11 mouse cellular contexts compared by ENCODE assay signal in the genomic region with DNA sequence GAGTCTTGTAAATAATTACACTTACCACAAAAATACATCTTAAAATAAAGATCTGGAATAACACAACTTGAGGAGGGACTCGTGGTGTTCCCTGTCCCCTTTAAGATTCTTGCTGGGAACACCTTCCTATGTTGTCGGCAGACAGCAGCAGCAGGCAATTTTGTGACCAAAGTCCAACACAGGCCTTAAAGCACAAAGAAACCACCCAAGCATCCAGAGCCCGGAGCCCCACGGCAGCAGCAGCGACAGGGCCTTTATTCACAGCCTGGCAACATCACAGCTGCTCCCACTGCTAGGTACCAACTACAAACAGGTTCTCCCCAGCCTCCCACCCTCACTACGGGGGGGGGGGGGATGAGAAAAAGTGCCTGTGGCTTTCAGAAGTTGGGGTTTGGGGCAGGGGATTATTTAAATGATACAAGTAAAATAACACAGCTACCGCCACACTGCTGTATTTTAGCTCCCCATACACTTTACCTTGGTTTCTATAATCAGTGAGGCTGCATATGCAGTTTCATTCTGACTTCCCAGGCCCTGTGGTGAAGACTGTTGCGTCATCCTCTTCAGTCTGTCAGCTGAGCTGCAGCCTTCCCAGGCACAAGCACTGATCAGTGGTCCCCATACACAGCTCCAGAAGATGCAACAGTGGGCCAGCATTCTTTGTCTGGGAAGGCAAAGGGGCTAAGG. TPM values are rescaled to one million over a fixed set of nuclear protein-coding genes. Genes with fewer than 3 reads are reported as not detected.
DNase-seq lines count a peak whose midpoint lies in the region; ATAC-seq and TF ChIP-seq lines count a peak whose summit lies in the region.
"Had no signal": no experiment of that assay in that cellular context is flagged by ENCODE, and none has a peak within 500 bp of the region (broad histone marks: within the 10 kb centered on the region; RNA-seq: fewer than 3 reads in every experiment).

No protein-coding gene starts in this region.

- WGBS in forebrain, embryonic 10.5 days, result 31% methylated on average over 8 of the region's 8 CpGs
- 21% methylated on average over 8 of the region's 8 CpGs for WGBS in forebrain, embryonic 16.5 days
- 57% methylated on average over 8 of the region's 8 CpGs for WGBS in kidney, embryonic 16.5 days
- 31% methylated on average over 8 of the region's 8 CpGs for WGBS in hindbrain, embryonic 15.5 days

- TF ChIP-seq POLR2A in myocyte (IDR thresholded peaks at IDR 0.05; ENCODE audit: insufficient read length, low read depth), result no peak

- no peak overlapping the region for H3ac ChIP-seq in myocyte (ENCODE audit: control insufficient read depth, insufficient read length)

- H3K4me3 ChIP-seq in forebrain, embryonic 10.5 days, result no peak overlapping the region
- no peak overlapping the region for H3K4me3 ChIP-seq in forebrain, embryonic 16.5 days (replicated peaks; ENCODE audit: low read length)
- H3K4me3 ChIP-seq in kidney, embryonic 16.5 days (ENCODE audit: low read length), result no peak overlapping the region
- H3K4me3 ChIP-seq in hindbrain, embryonic 15.5 days, result no peak overlapping the region
- no peak overlapping the region for H3K4me3 ChIP-seq in myocyte

- H3K27me3 ChIP-seq in forebrain, embryonic 10.5 days (ENCODE audit: poor library complexity, severe bottlenecking), result peaks cover 58% of the 10 kb centered on the region
- no peaks in the 10 kb centered on the region for H3K27me3 ChIP-seq in forebrain, embryonic 16.5 days (replicated peaks; ENCODE audit: control insufficient read depth, insufficient read depth, low read length)
- 0 out of 2 replicates have a peak, but pooled peaks cover 10% of the 10 kb centered on the region for H3K27me3 ChIP-seq in kidney, embryonic 16.5 days (ENCODE audit: insufficient read depth, low read length)
- peaks cover 20% of the 10 kb centered on the region for H3K27me3 ChIP-seq in hindbrain, embryonic 15.5 days
- H3K27me3 ChIP-seq in myocyte (ENCODE audit: control insufficient read depth, insufficient read depth, insufficient read length), result peaks cover 26% of the 10 kb centered on the region

- no peaks in the 10 kb centered on the region for H3K36me3 ChIP-seq in forebrain, embryonic 10.5 days (replicated peaks)
- no peaks in the 10 kb centered on the region for H3K36me3 ChIP-seq in forebrain, embryonic 16.5 days (ENCODE audit: control insufficient read depth, insufficient read depth)
- H3K36me3 ChIP-seq in kidney, embryonic 16.5 days (ENCODE audit: insufficient read depth, low read length), result no peaks in the 10 kb centered on the region
- no peaks in the 10 kb centered on the region for H3K36me3 ChIP-seq in hindbrain, embryonic 15.5 days
- H3K36me3 ChIP-seq in myocyte (ENCODE audit: control insufficient read depth, insufficient read depth), result no peaks in the 10 kb centered on the region

- H3K79me2 ChIP-seq in myocyte (ENCODE audit: control insufficient read depth, insufficient read depth), result no peaks in the 10 kb centered on the region

- no peak overlapping the region for H3K4me2 ChIP-seq in forebrain, embryonic 16.5 days (ENCODE audit: low read length)
- no peak overlapping the region for H3K4me2 ChIP-seq in kidney, embryonic 16.5 days (replicated peaks; ENCODE audit: low read depth, low read length)
- H3K4me2 ChIP-seq in hindbrain, embryonic 15.5 days, result no peak overlapping the region
- H3K4me2 ChIP-seq in myocyte (ENCODE audit: low read depth), result peak overlapping the region; percentile 52

- H3K9ac ChIP-seq in forebrain, embryonic 16.5 days (replicated peaks; ENCODE audit: low read depth, low read length), result no peak overlapping the region
- H3K9ac ChIP-seq in kidney, embryonic 16.5 days (replicated peaks; ENCODE audit: low read length), result no peak overlapping the region
- no peak overlapping the region for H3K9ac ChIP-seq in hindbrain, embryonic 15.5 days
- H3K9ac ChIP-seq: liver, postnatal 0 days had no signal

- H3K27ac ChIP-seq in forebrain, embryonic 10.5 days, result peak overlapping the region; percentile 66
- no peak overlapping the region for H3K27ac ChIP-seq in forebrain, embryonic 16.5 days (ENCODE audit: low read length)
- no peak overlapping the region for H3K27ac ChIP-seq in kidney, embryonic 16.5 days (ENCODE audit: low read length)
- H3K27ac ChIP-seq in hindbrain, embryonic 15.5 days (replicated peaks), result no peak overlapping the region

- peaks cover 34% of the 10 kb centered on the region for H3K4me1 ChIP-seq in forebrain, embryonic 10.5 days
- no peaks in the 10 kb centered on the region for H3K4me1 ChIP-seq in forebrain, embryonic 16.5 days (replicated peaks; ENCODE audit: control insufficient read depth, insufficient read depth, low read length)
- H3K4me1 ChIP-seq in kidney, embryonic 16.5 days (ENCODE audit: insufficient read depth, low read length), result no peaks in the 10 kb centered on the region
- H3K4me1 ChIP-seq in hindbrain, embryonic 15.5 days (replicated peaks), result no peaks in the 10 kb centered on the region

- ATAC-seq in forebrain, embryonic 16.5 days, result no peak; the same call in 1 of the 2 replicates
- no peak for ATAC-seq in kidney, embryonic 16.5 days (ENCODE audit: low FRiP score, low TSS enrichment)
- ATAC-seq in hindbrain, embryonic 15.5 days (ENCODE audit: low FRiP score, low read depth), result 0 out of 2 replicates have a peak, but pooled peaks have one; percentile 28
- ATAC-seq: liver, postnatal 0 days had no signal

- DNase-seq in forebrain, embryonic 10.5 days (ENCODE audit: extremely low spot score, low spot score), result no peak
- peak; percentile 40 to 47 for DNase-seq in kidney, postnatal 36 days
- DNase-seq in left cerebral cortex, adult 9 months (ENCODE audit: low spot score in 2 of 2), result no peak
- DNase-seq in thymus, postnatal 14 days, result no peak
- DNase-seq: left cerebral cortex, postnatal 4 days; liver, postnatal 0 days had no signal

- H3K9me3 ChIP-seq in forebrain, embryonic 10.5 days, result no peaks in the 10 kb centered on the region
- no peaks in the 10 kb centered on the region for H3K9me3 ChIP-seq in forebrain, embryonic 16.5 days (ENCODE audit: control insufficient read depth, low read length)
- no peaks in the 10 kb centered on the region for H3K9me3 ChIP-seq in kidney, embryonic 16.5 days (ENCODE audit: low read length)
- no peaks in the 10 kb centered on the region for H3K9me3 ChIP-seq in hindbrain, embryonic 15.5 days

TF ChIP-seq in myocyte, 11 proteins besides CTCF, POLR2A, EP300 and RAD21:
- TF ChIP-seq CEBPB (IDR thresholded peaks at IDR 0.05; ENCODE audit: insufficient read depth, poor library complexity, severe bottlenecking) (peak; percentile 81), USF1 (IDR thresholded peaks at IDR 0.05; ENCODE audit: low read depth) (no peak)

RNA-seq across cellular contexts. Expression of gene Mrpl36, which starts 22.8 kb away (rescaled TPM):
- polyA plus RNA-seq in forebrain, embryonic 10.5 days (2016; fragmentation: Nextera tagmentation; extraction: Ambion mirVana), result 143 and 145 TPM in 2 replicates
- 92.2 and 93.9 TPM in 2 replicates for polyA plus RNA-seq in forebrain, embryonic 16.5 days (2015; fragmentation: Nextera tagmentation; extraction: Ambion mirVana)
- polyA plus RNA-seq in kidney, embryonic 16.5 days (2015; fragmentation: Nextera tagmentation; extraction: Ambion mirVana), result 115 and 127 TPM in 2 replicates
- polyA plus RNA-seq in hindbrain, embryonic 15.5 days (2015; fragmentation: Nextera tagmentation; extraction: Ambion mirVana), result 81.1 and 88.8 TPM in 2 replicates
- polyA plus RNA-seq in myocyte (2012; fragmentation: generic; extraction: Trizol), result 79.8 TPM

RNA-seq across cellular contexts. Expression of gene Ndufs6, which starts 22.8 kb away (rescaled TPM):
- 383 and 405 TPM in 2 replicates for polyA plus RNA-seq in forebrain, embryonic 10.5 days (2016; fragmentation: Nextera tagmentation; extraction: Ambion mirVana)
- 313 and 333 TPM in 2 replicates for polyA plus RNA-seq in forebrain, embryonic 16.5 days (2015; fragmentation: Nextera tagmentation; extraction: Ambion mirVana)
- polyA plus RNA-seq in kidney, embryonic 16.5 days (2015; fragmentation: Nextera tagmentation; extraction: Ambion mirVana), result 391 and 393 TPM in 2 replicates
- 437 and 439 TPM in 2 replicates for polyA plus RNA-seq in hindbrain, embryonic 15.5 days (2015; fragmentation: Nextera tagmentation; extraction: Ambion mirVana)
- polyA plus RNA-seq in myocyte (2012; fragmentation: generic; extraction: Trizol), result 254 TPM

RNA-seq across cellular contexts. Expression of gene Irx4, which starts 45.3 kb away (rescaled TPM):
- polyA plus RNA-seq in forebrain, embryonic 10.5 days (2016; fragmentation: Nextera tagmentation; extraction: Ambion mirVana), result 0.93 and 1.1 TPM in 2 replicates
- polyA plus RNA-seq in forebrain, embryonic 16.5 days (2015; fragmentation: Nextera tagmentation; extraction: Ambion mirVana), result 0.14 TPM in 1 of 2 replicates, not detected in the other
- 0.30 and 0.42 TPM in 2 replicates for polyA plus RNA-seq in kidney, embryonic 16.5 days (2015; fragmentation: Nextera tagmentation; extraction: Ambion mirVana)
- polyA plus RNA-seq in hindbrain, embryonic 15.5 days (2015; fragmentation: Nextera tagmentation; extraction: Ambion mirVana), result 3.6 and 5.7 TPM in 2 replicates
- polyA plus RNA-seq in myocyte (2012; fragmentation: generic; extraction: Trizol), result not detected
- polyA plus RNA-seq: C2C12; liver, postnatal 0 days had no signal

Comparison
In these comparisons a context has a peak if more than half of its experiments do, and no peak if none do; other contexts are left out.
1. DNase-seq: peak in kidney, postnatal 36 days (2 of 2); none in forebrain, embryonic 10.5 days (single experiment), left cerebral cortex, adult 9 months (0 of 2) and thymus, postnatal 14 days (single experiment).